Mouse (Mus musculus): Measurements from ENCODE around the gene Sfrp4. TPM values are rescaled to one million over a fixed set of nuclear protein-coding genes. Genes with fewer than 3 reads are reported as not detected.
A peak's percentile ranks its signal among the peaks of the same experiment; 100 is the strongest.

Gene Sfrp4
- polyA plus RNA-seq, 1 experiment from 2014 or later = 0.26 TPM

DNA sequence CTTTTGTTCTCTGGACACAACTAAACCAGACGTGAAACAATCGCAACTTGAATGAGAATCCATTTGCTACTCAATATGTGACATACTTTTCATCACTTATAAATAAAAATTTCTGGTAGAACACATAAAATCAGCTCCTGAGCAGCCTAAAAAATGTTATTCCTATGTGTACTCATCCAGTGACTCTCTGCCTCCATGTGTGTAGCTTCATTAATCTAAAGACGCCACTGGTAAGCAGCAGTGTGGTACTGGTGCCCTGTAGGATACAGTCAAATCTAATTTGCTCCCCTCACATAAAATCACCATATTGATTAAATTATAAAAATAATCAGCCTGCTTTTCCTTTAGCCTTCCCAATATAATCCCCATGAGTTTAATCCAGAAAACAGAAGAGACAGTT, 9.9 kb upstream of the Sfrp4 start:
- Histone ChIP-seq H3K4me2 (no peak overlapping the region), H3K27ac (no peak overlapping the region), H3K9me3 (no peaks in the 10 kb centered on the region), H3K36me3 (no peaks in the 10 kb centered on the region), H3K4me3 (replicated peaks) (no peak overlapping the region), H3K9ac (replicated peaks) (no peak overlapping the region), H3K27me3 (no peaks in the 10 kb centered on the region), H3K4me1 (replicated peaks) (no peaks in the 10 kb centered on the region)
- no peak for ATAC-seq (ENCODE audit: insufficient number of reproducible peaks, insufficient read depth, low FRiP score, low TSS enrichment, low read depth)
- WGBS = 88% methylated on average over 3 of the region's 3 CpGs

DNA sequence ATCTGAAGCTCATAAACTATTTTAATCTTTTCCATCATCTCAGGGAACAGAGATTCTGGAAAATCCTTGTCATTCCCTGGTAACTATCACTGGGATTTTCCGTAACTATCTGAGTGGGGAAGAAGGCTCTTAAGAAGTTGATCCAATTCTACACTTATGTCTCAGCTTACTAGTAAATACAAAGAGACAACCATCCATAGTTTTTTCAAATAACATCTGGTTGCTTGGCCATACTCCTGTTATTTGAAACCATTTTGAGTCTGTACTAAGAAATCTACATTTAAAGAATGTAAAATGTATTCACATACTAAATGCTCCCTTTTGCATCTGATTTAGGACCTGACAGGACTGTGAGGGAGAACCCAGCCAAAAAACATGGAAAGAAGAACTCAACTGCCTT, 9.5 kb upstream of the Sfrp4 start:
- no peak overlapping the region for H3K9ac ChIP-seq (replicated peaks)
- no peak overlapping the region for H3K4me2 ChIP-seq
- H3K9me3 ChIP-seq = no peaks in the 10 kb centered on the region
- ATAC-seq (ENCODE audit: insufficient number of reproducible peaks, insufficient read depth, low FRiP score, low TSS enrichment, low read depth) = no peak
- no peaks in the 10 kb centered on the region for H3K4me1 ChIP-seq (replicated peaks)
- H3K27ac ChIP-seq = no peak overlapping the region
- 91% methylated on average over 1 of the region's 1 CpGs for WGBS
- H3K27me3 ChIP-seq = no peaks in the 10 kb centered on the region
- no peaks in the 10 kb centered on the region for H3K36me3 ChIP-seq
- H3K4me3 ChIP-seq (replicated peaks) = no peak overlapping the region

DNA sequence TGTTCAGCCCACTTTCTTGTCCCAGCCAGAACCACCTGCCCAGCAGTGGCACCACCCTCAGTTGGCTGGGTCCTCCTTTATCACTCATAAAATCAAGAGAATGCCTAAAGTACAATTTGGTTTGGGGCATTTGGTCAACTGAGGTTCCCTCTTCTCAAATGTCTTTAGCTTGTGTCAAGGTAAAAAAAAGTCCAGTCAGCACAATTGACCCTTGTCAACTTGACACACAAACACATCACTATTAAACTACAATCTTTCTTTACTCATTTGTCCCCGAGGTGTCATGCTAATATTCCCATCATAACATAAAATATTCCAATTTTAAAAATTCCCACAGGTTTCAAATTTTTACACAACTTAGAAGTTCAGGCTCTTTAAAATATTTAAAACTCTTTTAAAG, 8.6 kb upstream of the Sfrp4 start:
- Histone ChIP-seq H3K4me2 (no peak overlapping the region), H3K4me1 (replicated peaks) (no peaks in the 10 kb centered on the region), H3K9ac (replicated peaks) (no peak overlapping the region), H3K27ac (no peak overlapping the region), H3K9me3 (no peaks in the 10 kb centered on the region), H3K27me3 (no peaks in the 10 kb centered on the region), H3K36me3 (no peaks in the 10 kb centered on the region), H3K4me3 (replicated peaks) (no peak overlapping the region)
- WGBS = 87% methylated on average over 1 of the region's 1 CpGs
- no peak for ATAC-seq (ENCODE audit: insufficient number of reproducible peaks, insufficient read depth, low FRiP score, low TSS enrichment, low read depth)

DNA sequence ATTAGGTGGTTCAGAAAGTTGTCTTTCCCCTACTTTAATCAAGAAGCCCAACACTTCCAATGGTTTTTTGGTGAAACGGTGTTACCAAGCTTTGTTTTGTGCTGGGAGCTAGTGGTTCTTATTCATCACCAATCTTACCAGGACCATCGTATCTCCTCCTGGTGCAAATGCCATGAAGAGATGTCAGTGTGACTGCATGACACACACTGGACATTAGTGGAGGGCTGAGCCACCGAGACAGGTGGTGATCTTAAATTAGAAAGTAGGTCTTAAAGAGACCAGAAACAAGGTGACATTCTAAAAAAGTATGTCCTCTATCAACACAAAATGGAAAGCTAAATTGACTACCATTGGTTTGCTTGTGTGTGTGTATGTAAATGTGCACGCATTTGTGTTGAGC, 4.8 kb upstream of the Sfrp4 start:
- no peak for ATAC-seq (ENCODE audit: insufficient number of reproducible peaks, insufficient read depth, low FRiP score, low TSS enrichment, low read depth)
- Histone ChIP-seq H3K9ac (replicated peaks) (no peak overlapping the region), H3K4me3 (replicated peaks) (no peak overlapping the region), H3K36me3 (no peaks in the 10 kb centered on the region), H3K4me2 (no peak overlapping the region), H3K27me3 (peaks cover 18% of the 10 kb centered on the region), H3K27ac (no peak overlapping the region), H3K9me3 (no peaks in the 10 kb centered on the region), H3K4me1 (replicated peaks) (peaks cover 1% of the 10 kb centered on the region; the same call in 1 of the 2 replicates)
- 95% methylated on average over 4 of the region's 4 CpGs for WGBS

DNA sequence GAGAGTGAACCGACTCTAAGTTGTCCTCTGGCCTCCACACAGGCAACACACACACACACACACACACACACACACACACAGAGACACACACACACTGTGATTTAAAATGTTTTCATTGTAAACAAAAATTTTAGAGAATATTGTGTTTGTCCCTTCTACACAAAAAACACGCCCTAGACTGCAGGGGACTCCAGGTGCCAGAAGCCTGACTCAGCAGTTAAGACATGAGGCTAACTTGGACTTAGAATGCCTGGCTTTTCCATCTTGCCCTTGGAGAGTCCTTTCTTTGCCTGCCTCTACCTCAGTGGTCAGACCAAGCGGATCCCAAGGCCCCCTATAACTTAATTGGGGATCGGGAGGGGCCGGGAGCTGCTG, 4.1 kb upstream of the Sfrp4 start:
- Histone ChIP-seq H3K4me2 (peak overlapping the region; percentile 95), H3K9me3 (no peaks in the 10 kb centered on the region), H3K27me3 (peaks cover 25% of the 10 kb centered on the region), H3K27ac (no peak overlapping the region), H3K36me3 (no peaks in the 10 kb centered on the region), H3K9ac (replicated peaks) (peak overlapping the region; percentile 84), H3K4me1 (replicated peaks) (peaks cover 7% of the 10 kb centered on the region), H3K4me3 (replicated peaks) (peak overlapping the region; percentile 70)
- 9% methylated on average over 5 of the region's 5 CpGs for WGBS
- ATAC-seq (ENCODE audit: insufficient number of reproducible peaks, insufficient read depth, low FRiP score, low TSS enrichment, low read depth) = peak; percentile 44; the same call in 1 of the 2 replicates

DNA sequence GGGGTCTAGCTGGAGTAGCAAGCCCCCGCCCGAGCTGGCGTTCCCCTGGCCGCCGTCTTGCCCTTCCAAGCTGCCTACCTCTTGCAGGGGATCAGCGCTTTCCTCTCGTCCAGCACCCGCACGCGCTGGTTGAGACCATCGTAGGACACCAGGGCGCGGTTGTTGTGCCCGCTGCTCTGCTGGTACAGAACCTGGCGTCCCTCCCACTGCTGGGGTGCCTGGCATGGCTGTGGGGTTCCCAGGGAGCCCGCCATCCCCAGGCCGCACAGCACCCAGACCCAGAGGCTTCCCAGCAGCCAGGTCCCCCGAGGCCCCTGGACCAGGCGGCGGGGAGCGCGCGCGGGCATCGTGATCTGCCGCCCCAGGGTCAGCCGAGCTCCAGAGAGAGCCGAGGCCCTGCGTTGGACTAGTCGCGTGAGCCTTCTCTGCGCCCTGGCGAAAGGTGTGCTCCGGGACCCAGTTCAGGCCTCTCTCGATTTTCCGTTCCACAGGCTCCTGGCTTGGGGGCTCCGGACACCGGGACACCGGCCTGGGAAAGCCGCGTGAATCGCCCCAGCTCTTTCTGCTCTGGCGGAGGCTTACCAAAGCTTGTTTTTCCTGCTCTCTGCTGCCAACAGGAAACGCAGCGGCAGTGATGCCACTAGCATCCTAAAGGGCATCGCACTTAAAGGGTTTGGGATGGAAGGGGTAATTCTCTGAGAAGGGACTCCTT, 3.5 kb upstream of the Sfrp4 start, which contains the start of gene Epdr1:
Gene Epdr1, minus strand, starts transcription at position 712 of the 712 bp plus-strand sequence.
- peak; percentile 76 for ATAC-seq (ENCODE audit: insufficient number of reproducible peaks, insufficient read depth, low FRiP score, low TSS enrichment, low read depth)
- WGBS = under 1% methylated on average over 46 of the region's 46 CpGs
- Histone ChIP-seq H3K4me1 (replicated peaks) (peaks cover 7% of the 10 kb centered on the region), H3K4me2 (peak within 1 kb of the TSS; percentile 95), H3K9ac (replicated peaks) (peak within 1 kb of the TSS; percentile 84), H3K4me3 (replicated peaks) (peak within 1 kb of the TSS; percentile 70), H3K27me3 (peaks cover 31% of the 10 kb centered on the region), H3K9me3 (no peaks in the 10 kb centered on the region), H3K27ac (no peak within 1 kb of the TSS), H3K36me3 (no peaks in the 10 kb centered on the region)

DNA sequence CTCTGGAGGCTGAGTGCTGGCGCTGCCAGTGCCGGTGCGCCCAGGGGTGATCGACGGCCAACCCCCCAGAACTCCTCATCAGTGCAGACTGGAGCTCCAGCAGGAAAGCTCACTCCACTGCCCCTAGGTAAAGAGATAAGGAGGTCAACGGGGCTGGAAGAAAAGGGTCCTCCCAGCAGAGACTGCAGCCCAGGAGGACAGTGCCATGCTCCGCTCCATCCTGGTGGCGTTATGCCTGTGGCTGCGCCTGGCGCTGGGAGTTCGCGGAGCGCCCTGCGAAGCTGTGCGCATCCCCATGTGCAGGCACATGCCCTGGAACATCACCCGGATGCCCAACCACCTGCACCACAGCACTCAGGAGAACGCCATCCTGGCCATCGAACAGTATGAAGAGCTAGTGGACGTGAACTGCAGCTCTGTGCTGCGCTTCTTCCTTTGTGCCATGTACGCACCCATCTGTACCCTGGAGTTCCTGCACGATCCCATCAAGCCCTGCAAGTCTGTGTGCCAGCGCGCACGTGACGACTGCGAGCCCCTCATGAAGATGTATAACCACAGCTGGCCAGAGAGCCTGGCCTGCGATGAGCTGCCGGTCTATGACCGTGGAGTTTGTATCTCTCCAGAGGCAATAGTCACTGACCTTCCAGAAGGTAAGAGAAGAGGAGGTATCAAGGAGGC, 463 bp downstream of the Sfrp4 start:
- Histone ChIP-seq H3K36me3 (no peaks in the 10 kb centered on the region), H3K27ac (no peak overlapping the region), H3K9me3 (no peaks in the 10 kb centered on the region), H3K9ac (replicated peaks) (peak overlapping the region; percentile 48; the same call in 1 of the 2 replicates), H3K27me3 (peaks cover 38% of the 10 kb centered on the region), H3K4me2 (peak overlapping the region; percentile 90), H3K4me1 (replicated peaks) (peaks cover 7% of the 10 kb centered on the region), H3K4me3 (replicated peaks) (peak overlapping the region; percentile 49)
- ATAC-seq (ENCODE audit: insufficient number of reproducible peaks, insufficient read depth, low FRiP score, low TSS enrichment, low read depth) = peak; percentile 38
- 18% methylated on average over 30 of the region's 30 CpGs for WGBS

DNA sequence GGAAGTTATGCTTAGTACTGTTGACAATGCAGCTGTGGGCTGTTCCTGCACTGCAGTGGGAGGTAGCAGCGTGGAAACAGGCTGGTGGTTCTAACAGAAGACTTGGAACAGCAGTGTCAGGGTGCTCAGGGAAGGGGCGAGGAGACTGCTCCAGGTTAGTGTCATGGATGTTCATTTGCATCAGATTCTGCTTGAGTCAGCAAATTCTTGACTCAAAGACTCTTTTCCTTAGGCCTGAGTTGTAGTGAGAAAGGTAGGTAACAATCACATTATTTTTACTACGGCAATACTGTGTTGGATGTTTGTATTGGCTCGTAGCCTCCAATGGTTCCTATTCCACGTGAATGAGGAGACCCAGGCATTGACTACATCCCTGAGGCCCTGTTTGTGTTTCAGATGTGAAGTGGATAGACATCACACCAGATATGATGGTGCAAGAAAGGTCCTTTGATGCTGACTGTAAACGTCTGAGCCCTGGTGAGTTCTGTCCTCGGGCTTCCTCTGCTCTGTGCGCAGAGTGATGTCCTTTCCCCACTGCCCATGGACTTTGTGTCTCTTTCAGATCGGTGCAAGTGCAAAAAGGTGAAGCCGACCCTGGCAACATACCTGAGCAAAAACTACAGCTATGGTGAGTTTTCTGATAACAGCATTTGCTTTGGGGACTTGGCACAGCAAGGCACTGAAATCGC, 1.9 kb downstream of the Sfrp4 start:
- ATAC-seq (ENCODE audit: insufficient number of reproducible peaks, insufficient read depth, low FRiP score, low TSS enrichment, low read depth) = no peak
- Histone ChIP-seq H3K4me1 (replicated peaks) (peaks cover 7% of the 10 kb centered on the region), H3K27me3 (peaks cover 38% of the 10 kb centered on the region), H3K9me3 (no peaks in the 10 kb centered on the region), H3K4me3 (replicated peaks) (no peak overlapping the region), H3K27ac (no peak overlapping the region), H3K9ac (replicated peaks) (no peak overlapping the region), H3K36me3 (no peaks in the 10 kb centered on the region), H3K4me2 (no peak overlapping the region)
- 82% methylated on average over 11 of the region's 11 CpGs for WGBS

DNA sequence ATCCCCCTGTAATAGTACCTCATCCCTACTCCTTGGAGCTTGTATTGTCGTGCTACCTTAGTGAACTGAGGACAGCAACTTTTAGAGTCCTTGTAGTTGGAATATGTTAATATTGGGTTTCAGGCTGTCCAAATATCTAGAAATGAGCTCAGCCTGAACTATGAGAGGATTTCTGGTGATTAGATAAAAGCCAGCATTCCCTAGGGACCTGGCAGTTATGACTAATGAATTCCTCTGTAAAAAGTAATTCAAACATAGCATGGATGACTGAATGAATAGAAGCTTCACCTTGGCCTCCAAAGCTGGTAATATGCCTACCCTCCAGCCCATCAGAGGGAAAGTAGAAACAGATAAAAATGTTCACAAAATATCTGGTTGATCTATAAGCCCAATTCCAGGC, 3.6 kb downstream of the Sfrp4 start:
- ATAC-seq (ENCODE audit: insufficient number of reproducible peaks, insufficient read depth, low FRiP score, low TSS enrichment, low read depth) = no peak
- Histone ChIP-seq H3K27me3 (peaks cover 27% of the 10 kb centered on the region), H3K27ac (no peak overlapping the region), H3K4me2 (no peak overlapping the region), H3K9ac (replicated peaks) (no peak overlapping the region), H3K4me1 (replicated peaks) (peaks cover 7% of the 10 kb centered on the region), H3K4me3 (replicated peaks) (no peak overlapping the region), H3K9me3 (no peaks in the 10 kb centered on the region), H3K36me3 (no peaks in the 10 kb centered on the region)
- WGBS = 72% methylated on average over 1 of the region's 1 CpGs

DNA sequence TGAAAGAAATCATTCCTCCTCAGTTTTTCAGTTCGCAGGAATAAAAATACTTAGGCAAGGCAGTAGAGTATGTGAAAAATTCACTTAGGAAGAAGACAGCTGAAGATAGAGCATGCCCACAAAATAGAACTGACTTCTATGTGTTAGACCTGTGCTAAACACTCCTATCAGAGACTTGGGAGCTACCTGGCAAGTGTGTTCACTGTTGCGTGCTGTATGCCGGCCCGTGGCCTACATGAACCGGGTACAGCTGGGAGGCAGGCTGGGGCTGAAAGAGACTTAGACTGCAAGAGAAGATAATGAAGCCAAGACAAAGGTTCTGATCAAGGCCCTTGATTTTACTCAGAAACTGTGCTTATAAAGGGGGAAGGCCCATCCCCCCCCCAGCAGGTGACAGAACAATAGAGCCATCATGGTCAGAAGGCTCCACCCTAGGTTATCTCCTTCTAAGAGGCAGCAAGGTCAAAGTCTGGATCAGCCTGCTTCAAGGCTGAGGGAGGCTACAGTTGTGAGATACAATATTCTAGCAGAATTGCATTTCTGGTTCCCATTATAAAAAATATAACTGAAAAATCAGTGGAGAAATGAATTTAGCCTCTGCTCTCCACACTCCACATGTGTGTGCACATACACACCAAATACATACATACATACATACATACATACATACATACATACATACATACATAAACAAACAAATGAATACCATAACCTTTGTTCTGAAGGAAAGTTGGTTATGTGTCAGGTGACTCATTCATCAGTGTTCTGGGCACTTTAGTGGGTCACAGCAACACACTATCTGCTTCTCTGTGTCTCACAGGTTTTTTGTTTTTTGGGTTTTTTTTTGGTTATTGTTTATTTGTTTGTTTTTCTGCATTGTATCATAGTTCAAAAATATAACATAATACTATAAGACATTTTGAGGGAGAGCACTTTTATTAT, 8.1 kb downstream of the Sfrp4 start:
- H3K27ac ChIP-seq = no peak overlapping the region
- 91% methylated on average over 5 of the region's 5 CpGs for WGBS
- no peak overlapping the region for H3K4me3 ChIP-seq (replicated peaks)
- H3K27me3 ChIP-seq = no peaks in the 10 kb centered on the region
- H3K4me1 ChIP-seq (replicated peaks) = no peaks in the 10 kb centered on the region
- no peak for ATAC-seq (ENCODE audit: insufficient number of reproducible peaks, insufficient read depth, low FRiP score, low TSS enrichment, low read depth)
- H3K9me3 ChIP-seq = no peaks in the 10 kb centered on the region
- H3K36me3 ChIP-seq = no peaks in the 10 kb centered on the region
- H3K4me2 ChIP-seq = no peak overlapping the region
- no peak overlapping the region for H3K9ac ChIP-seq (replicated peaks)

Data from limb, embryonic 12.5 days (tissue).